Mouse (Mus musculus): Measurements from ENCODE around the gene Lag3.

Gene Lag3

GRCm38 (mm10) chr6:124860511-124860910 is 51.0 kb downstream of the Lag3 start:
- in situ Hi-C loops (cut with MseI, MboI), result no loop called here

- in situ Hi-C loops (cut with MseI, MboI), result no loop called here
Measured at GRCm38 (mm10) chr6:124859725-124860124, 51.8 kb downstream of the Lag3 start.

- in situ Hi-C loops (cut with MseI, MboI), result no loop called here
Measured at GRCm38 (mm10) chr6:124858561-124859318, 52.8 kb downstream of the Lag3 start.

DNA sequence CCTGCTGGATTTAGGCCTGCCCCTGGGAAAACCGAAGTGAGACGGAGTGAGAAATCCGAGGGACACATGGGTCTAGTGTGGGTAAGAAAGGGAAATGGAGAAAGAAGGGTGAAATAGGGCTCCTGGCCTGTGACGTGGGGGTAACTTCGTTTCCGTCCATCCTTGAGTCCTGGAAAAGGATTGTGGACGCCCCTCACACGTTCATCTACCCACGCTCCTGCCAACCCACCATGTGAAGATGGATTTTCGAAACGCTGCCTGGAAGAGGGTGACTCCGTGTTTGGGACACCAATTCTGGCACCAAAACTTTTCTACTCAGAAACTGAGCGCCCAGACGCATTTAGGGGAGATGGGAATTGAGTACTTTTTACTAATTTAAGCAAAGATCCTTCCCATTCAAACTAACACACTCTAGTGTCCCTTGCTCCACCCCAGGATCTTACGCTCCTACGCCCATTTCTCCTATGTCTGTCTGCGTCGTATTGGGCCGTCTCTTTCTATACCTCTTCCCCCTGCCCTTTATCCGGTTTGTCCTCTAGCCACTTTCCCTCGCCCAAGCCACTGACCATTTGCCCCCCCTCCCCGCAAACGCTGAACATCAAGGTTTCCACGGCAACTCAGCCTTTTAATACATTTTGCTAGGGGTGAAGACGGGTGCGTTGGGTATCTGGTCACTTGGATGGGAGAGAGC is 53.5 kb downstream of the Lag3 start:
- in situ Hi-C loops (cut with MseI, MboI), result no loop called here

DNA sequence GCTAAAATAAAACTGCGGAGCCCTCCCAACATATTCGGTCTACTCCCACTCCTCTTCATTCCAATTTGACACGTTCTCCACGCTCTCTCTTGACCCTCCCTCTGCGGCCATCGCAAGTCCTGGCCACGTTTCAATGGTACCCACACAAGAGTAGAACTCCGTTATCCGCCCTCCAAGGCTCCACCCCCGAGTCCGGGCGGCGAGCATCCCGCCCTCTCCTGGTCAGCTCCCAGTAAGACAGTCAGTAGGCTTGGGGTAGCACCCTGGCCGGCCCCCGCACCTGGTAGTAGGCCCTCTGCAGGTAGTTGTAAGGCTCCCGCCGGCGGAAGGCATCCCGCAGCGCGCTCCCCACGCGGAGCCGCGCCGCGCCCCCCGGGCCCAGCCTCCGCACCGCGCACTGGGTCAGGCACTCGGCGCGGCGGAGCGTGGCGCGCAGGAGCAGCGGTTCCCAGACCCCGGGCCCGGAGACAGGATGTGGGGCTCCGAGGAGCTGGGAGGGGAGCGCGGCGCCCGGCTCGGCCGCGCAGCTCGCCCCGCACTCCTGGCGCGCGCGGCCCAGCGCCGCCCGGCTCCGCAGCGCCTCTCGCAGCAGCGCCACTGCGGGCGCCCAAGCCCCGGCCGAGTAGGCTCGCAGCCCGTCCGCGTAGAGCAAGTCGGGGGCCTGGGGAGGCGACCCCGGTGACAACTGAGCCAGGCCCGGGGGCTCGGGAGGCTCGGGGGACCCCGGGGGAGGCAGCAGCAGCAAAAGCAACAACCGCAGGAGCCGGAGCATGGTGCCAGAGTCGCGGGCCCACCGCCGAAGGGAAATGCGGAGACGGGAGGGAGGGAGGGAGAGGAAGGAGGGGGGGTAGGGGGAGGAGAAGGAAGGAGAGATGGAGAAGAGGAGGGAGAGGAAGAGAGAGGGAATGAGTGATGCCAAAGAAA is 54.3 kb downstream of the Lag3 start, which contains the start of gene P3h3:
TSS of gene P3h3 (minus strand) at position 837 of the 924 bp plus-strand sequence.
- in situ Hi-C loops (cut with MseI, MboI), result no loop called here

GRCm38 (mm10) chr6:124856321-124856720 is 55.2 kb downstream of the Lag3 start:
- in situ Hi-C loops (cut with MseI, MboI), result no loop called here

DNA sequence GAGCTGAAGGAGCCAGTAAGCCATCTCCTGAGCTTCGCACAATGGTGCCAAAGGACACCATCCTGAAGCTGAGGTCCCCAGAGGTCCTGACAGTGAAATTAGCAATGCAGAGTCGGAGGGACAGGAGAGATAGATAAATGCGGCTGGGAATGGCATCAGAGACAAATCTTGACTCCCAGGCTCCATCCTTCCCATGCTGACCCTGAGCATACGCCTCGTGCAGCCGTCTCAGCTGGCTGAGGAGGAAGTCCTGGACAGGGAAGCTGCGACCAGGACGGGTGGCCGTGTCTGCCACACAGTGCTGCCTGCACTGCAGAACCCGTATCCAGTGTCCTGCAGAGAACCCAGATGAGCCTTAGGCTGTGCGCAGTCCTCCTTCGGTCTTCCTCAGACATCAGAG is 56.9 kb downstream of the Lag3 start:
- in situ Hi-C loops (cut with MseI, MboI), result no loop called here

All from mouse trophoblast stem cell (cell line).